Mouse (Mus musculus) small intestine, adult 10 weeks (tissue): ENCODE results near the gene Col4a1. TPM values are rescaled to one million over a fixed set of nuclear protein-coding genes. Genes with fewer than 3 reads are reported as not detected.

Source experiments
- polyA plus RNA-seq: library from polyadenylated mRNA; stranded (reverse); fragments of 350-450 nt; fragmentation: Illumina TruSeq; extraction: RNeasy Lipid Tissue Mini Kit (QIAGEN cat#74804); gene quantifications from one replicate; pipeline ENCODE4 v1.2.3, GENCODE M21; 2014; ENCODE audit warnings: low replicate concordance

Col4a1 gene
- 17.6 TPM for polyA plus RNA-seq

GRCm38 (mm10) chr8:11312349-11313175, at the start of gene Col4a1, which contains the start of gene Col4a2:
TSS of gene Col4a1 (minus strand) at chr8:11312826.
TSS of gene Col4a2 (plus strand) at chr8:11312805.

Other genes starting within 250 kb of the Col4a1 start
- 0.56 TPM for gene Col4a2, start within 50 bp of the Col4a1 start, polyA plus RNA-seq
- 4.1 TPM for gene Rab20, start 165.9 kb upstream of the Col4a1 start, polyA plus RNA-seq
- gene Naxd, start 184.7 kb upstream of the Col4a1 start, polyA plus RNA-seq, result 9.9 TPM
- 8.5 TPM for gene Cars2, start 238.0 kb upstream of the Col4a1 start, polyA plus RNA-seq
- 24.6 TPM for gene Ing1, start 242.7 kb upstream of the Col4a1 start, polyA plus RNA-seq